Mouse (Mus musculus) thymus, postnatal 36 days (tissue): Measurements from ENCODE around the gene Cd37.
A peak's percentile ranks its signal among the peaks of the same experiment; 100 is the strongest.

Source experiments
- DNase-seq, 2 experiments: peaks; one replicate each; pipeline ENCODE4 v3.0.0; 2022; ENCODE audit warnings: mixed read lengths in 2 of 2

The Cd37 gene

GRCm38 (mm10) chr7:45234333-45234841 lies 4.5 kb downstream of the Cd37 start:
- DNase-seq, result no peak

- DNase-seq, result no peak
These were observed 5.2 kb downstream of the Cd37 start for GRCm38 (mm10) chr7:45233580-45234332.

GRCm38 (mm10) chr7:45232716-45233465 lies 6.0 kb downstream of the Cd37 start:
- DNase-seq, result no peak

- no peak for DNase-seq
These were observed 7.0 kb downstream of the Cd37 start for GRCm38 (mm10) chr7:45231941-45232340.

GRCm38 (mm10) chr7:45231192-45231591 lies 7.7 kb downstream of the Cd37 start:
- no peak for DNase-seq

GRCm38 (mm10) chr7:45229459-45230203 lies 9.3 kb downstream of the Cd37 start:
- DNase-seq, result no peak

- no peak for DNase-seq
These were observed 9.9 kb downstream of the Cd37 start for GRCm38 (mm10) chr7:45229046-45229445.

GRCm38 (mm10) chr7:45228548-45228947 lies 10.4 kb downstream of the Cd37 start:
- no peak for DNase-seq

GRCm38 (mm10) chr7:45226421-45226820 lies 12.5 kb downstream of the Cd37 start:
- no peak for DNase-seq

- no peak for DNase-seq
These were observed 14.1 kb downstream of the Cd37 start for GRCm38 (mm10) chr7:45224826-45225225.

- DNase-seq, result no peak
These were observed 17.2 kb downstream of the Cd37 start for GRCm38 (mm10) chr7:45221680-45222079.

GRCm38 (mm10) chr7:45216442-45217183 lies 22.3 kb downstream of the Cd37 start:
- no peak for DNase-seq

- DNase-seq, result no peak
These were observed 23.1 kb downstream of the Cd37 start, which contains the start of gene Tead2 for GRCm38 (mm10) chr7:45215673-45216441. Gene Tead2, plus strand, starts transcription at chr7:45215753.

GRCm38 (mm10) chr7:45213708-45214107 lies 25.2 kb downstream of the Cd37 start:
- DNase-seq, result no peak

GRCm38 (mm10) chr7:45212356-45212755 lies 26.6 kb downstream of the Cd37 start:
- DNase-seq, result no peak

- no peak for DNase-seq
These were observed 27.1 kb downstream of the Cd37 start, which contains the start of gene Dkkl1 for GRCm38 (mm10) chr7:45211851-45212251. Gene Dkkl1, minus strand, starts transcription at chr7:45212147.

- DNase-seq, result no peak
These were observed 27.8 kb downstream of the Cd37 start for GRCm38 (mm10) chr7:45211070-45211469.

GRCm38 (mm10) chr7:45208260-45208659 lies 30.7 kb downstream of the Cd37 start:
- no peak for DNase-seq

GRCm38 (mm10) chr7:45204380-45205143 lies 34.4 kb downstream of the Cd37 start, which contains the start of gene Ccdc155:
Gene Ccdc155, minus strand, starts transcription at chr7:45204892.
- peak; percentile 90 to 95 for DNase-seq

- DNase-seq, result no peak
These were observed 36.3 kb downstream of the Cd37 start for GRCm38 (mm10) chr7:45202654-45203053.

GRCm38 (mm10) chr7:45198961-45199360 lies 40.0 kb downstream of the Cd37 start:
- no peak for DNase-seq
